Mouse (Mus musculus) E14TG2a.4 (cell line): ENCODE results near the gene Gprin2.

Experiments used
- H3K27me3 ChIP-seq: 2 replicates; pipeline ENCODE4 v1.6.1; 2014; ENCODE audit warnings: low read length, control low read depth; ENCODE audit not compliant: insufficient read depth
- H3K36me3 ChIP-seq: 2 replicates; pipeline ENCODE4 v1.6.1; 2014; ENCODE audit warnings: low read length, control low read depth; ENCODE audit not compliant: insufficient read depth
- H3K4me1 ChIP-seq: replicated peaks from 2 replicates; pipeline ENCODE4 v1.6.1; 2014; ENCODE audit warnings: low read depth, low read length, control low read depth
- H3K4me3 ChIP-seq: replicated peaks from 2 replicates; pipeline ENCODE4 v1.5.1; 2014; ENCODE audit warnings: mild to moderate bottlenecking, low read length
- H3K9me3 ChIP-seq: 2 replicates; pipeline ENCODE4 v1.6.1; 2014; ENCODE audit warnings: low read length, control low read depth
- CTCF ChIP-seq: conservative IDR thresholded peaks from 2 replicates; pipeline ENCODE4 v1.5.1; 2014; ENCODE audit warnings: low read length
- NANOG ChIP-seq: IDR thresholded peaks from 2 replicates; pipeline ENCODE4 v1.6.1; 2014; ENCODE audit warnings: borderline replicate concordance, low read length, mixed read lengths
- POU5F1 ChIP-seq: IDR thresholded peaks from 2 replicates; pipeline ENCODE4 v1.6.1; 2014; ENCODE audit warnings: low read length, borderline replicate concordance

The Gprin2 gene

DNA sequence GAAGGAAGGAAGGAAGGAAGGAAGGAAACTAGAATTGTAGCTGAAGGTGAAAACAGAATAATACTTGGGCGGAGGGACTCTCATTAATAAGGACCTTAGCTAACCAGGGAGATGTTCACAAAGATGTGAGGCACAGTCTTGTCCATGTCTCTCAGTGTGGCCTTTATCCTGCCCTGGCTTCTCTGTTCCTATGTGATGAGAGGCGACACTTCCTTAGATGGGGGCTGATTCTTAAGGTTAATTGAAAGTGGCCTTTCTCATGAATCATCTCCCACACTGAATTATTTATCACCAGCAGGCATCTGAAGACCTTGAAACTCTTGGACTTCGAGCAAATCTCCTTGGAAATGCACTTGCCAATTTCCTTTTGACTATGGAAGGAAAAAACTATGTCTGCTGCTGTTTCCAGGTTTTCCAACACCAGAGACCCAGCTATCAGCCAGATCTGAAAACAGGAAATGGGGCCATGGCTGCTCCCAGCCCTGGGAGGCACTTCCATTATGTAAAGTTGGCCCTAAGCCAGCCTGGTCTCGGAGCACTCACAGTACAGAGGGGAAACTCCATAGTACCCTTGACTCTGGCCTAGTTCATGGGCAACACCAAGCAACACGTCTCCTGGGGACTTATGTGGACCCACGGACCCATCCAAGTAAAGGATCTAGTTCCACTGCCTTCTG, 14.1 kb upstream of the Gprin2 start:
- TF ChIP-seq CTCF (no peak), POU5F1 (no peak), NANOG (no peak)
- Histone ChIP-seq H3K4me3 (no peak overlapping the region), H3K4me1 (peaks cover 12% of the 10 kb centered on the region; the same call in 1 of the 2 replicates), H3K27me3 (peaks cover 31% of the 10 kb centered on the region), H3K9me3 (no peaks in the 10 kb centered on the region), H3K36me3 (no peaks in the 10 kb centered on the region)

GRCm38 (mm10) chr14:34209942-34210341, 8.5 kb upstream of the Gprin2 start:
- Histone ChIP-seq H3K4me1 (no peaks in the 10 kb centered on the region), H3K27me3 (peaks cover 5% of the 10 kb centered on the region; the same call in 1 of the 2 replicates), H3K4me3 (no peak overlapping the region), H3K36me3 (no peaks in the 10 kb centered on the region), H3K9me3 (peaks cover 6% of the 10 kb centered on the region)
- TF ChIP-seq POU5F1 (no peak), NANOG (no peak), CTCF (no peak)

DNA sequence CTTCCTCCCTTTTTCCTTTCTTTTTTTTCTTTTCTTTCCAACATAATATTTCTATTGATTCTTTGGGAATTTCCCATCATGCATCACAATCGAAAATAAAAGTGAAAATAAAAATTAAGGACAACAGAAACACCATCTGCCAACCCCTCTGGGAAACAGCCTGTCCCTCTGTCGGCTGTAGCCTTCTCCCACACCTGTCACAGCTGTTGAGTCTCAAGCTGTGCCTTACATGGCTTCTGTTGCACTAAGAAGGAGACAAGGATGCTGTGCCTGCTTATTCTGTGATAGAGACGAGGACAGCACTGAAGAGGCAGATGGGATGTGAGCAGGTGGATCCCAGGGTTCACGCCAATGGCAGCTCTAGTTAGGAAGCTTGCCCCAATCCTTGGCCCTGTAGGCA, 7.6 kb upstream of the Gprin2 start:
- H3K4me3 ChIP-seq, result no peak overlapping the region
- peaks cover 6% of the 10 kb centered on the region for H3K9me3 ChIP-seq
- no peak for TF ChIP-seq CTCF
- TF ChIP-seq NANOG, result no peak
- no peak for TF ChIP-seq POU5F1
- no peaks in the 10 kb centered on the region for H3K36me3 ChIP-seq
- H3K4me1 ChIP-seq, result no peaks in the 10 kb centered on the region
- H3K27me3 ChIP-seq, result peaks cover 11% of the 10 kb centered on the region

DNA sequence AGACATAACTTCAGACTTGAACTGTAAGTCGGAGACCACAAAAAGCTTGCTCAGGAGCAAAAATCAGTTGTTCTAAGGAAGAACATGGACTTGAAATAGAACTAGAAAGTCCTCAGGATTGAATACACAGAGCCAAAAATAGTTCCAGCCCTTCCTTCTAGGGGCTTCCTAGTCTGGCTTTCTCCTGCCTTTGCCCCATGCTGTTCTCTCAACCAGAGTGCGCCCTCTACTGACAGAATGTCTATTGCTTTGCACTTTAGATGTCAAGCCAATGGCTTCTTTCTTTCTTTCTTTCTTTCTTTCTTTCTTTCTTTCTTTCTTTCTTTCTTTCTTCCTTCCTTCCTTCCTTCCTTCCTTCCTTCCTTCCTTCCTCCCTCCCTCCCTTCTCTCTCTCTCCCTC, 7.2 kb upstream of the Gprin2 start:
- peaks cover 6% of the 10 kb centered on the region for H3K9me3 ChIP-seq
- TF ChIP-seq NANOG (no peak), POU5F1 (no peak), CTCF (peak; percentile 47)
- H3K4me3 ChIP-seq, result no peak overlapping the region
- H3K36me3 ChIP-seq, result no peaks in the 10 kb centered on the region
- no peaks in the 10 kb centered on the region for H3K4me1 ChIP-seq
- peaks cover 15% of the 10 kb centered on the region for H3K27me3 ChIP-seq

GRCm38 (mm10) chr14:34207996-34208395, 6.5 kb upstream of the Gprin2 start:
- TF ChIP-seq NANOG, result no peak
- no peak for TF ChIP-seq CTCF
- no peak for TF ChIP-seq POU5F1
- Histone ChIP-seq H3K4me3 (no peak overlapping the region), H3K4me1 (no peaks in the 10 kb centered on the region), H3K27me3 (peaks cover 21% of the 10 kb centered on the region), H3K9me3 (peaks cover 6% of the 10 kb centered on the region), H3K36me3 (no peaks in the 10 kb centered on the region)

DNA sequence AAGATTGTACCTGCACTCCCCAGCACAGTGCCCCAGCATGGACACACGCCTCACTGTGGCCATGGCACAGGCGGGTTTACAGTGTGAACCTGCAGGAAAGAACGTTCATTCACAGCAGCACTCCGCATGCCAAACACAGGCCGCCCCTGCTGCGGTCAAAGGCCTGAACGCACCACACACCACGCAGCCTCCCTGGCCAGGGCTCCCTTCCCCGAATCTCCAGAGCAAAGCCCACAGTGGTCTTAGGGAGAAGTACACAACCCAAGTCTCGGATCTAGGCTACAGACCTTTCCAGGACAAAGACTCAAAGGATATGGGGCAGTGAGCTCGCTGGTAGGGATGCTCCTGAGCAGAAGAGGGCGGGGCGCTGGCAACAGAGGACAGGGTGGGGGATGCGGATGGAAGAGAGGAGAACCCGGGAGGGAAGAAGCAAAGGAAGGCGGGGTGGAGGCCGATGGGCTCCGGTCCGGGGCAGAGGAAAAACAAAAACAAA, 669 bp downstream of the Gprin2 start:
- Histone ChIP-seq H3K9me3 (no peaks in the 10 kb centered on the region), H3K27me3 (peaks cover 77% of the 10 kb centered on the region), H3K4me1 (peaks cover 29% of the 10 kb centered on the region), H3K36me3 (no peaks in the 10 kb centered on the region), H3K4me3 (peak overlapping the region; percentile 91)
- no peak for TF ChIP-seq POU5F1
- no peak for TF ChIP-seq CTCF
- no peak for TF ChIP-seq NANOG

GRCm38 (mm10) chr14:34196706-34197105, 4.7 kb downstream of the Gprin2 start:
- Histone ChIP-seq H3K36me3 (no peaks in the 10 kb centered on the region), H3K27me3 (peaks cover 72% of the 10 kb centered on the region), H3K4me1 (peaks cover 39% of the 10 kb centered on the region), H3K4me3 (no peak overlapping the region), H3K9me3 (no peaks in the 10 kb centered on the region)
- TF ChIP-seq CTCF (no peak), POU5F1 (no peak), NANOG (no peak)

DNA sequence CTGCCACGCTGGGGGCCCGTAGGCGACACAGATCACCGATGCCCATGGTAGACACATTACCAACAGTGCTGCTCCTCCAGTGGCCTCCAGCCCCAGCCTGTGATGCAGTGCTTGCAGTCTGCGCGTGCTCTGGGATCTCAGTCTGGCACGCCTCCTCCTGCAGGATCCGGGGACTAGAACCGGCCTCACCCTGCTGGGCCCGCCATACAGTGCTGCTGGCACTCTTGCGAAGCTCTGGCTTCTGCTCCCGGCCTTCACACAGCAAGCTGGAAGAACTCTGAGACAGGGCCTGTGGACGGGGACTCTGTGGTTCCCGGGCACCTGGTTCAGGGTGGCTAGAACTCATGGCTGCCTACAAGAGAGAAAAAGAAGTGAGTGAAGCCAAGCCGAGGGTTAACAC, 6.0 kb downstream of the Gprin2 start:
- Histone ChIP-seq H3K9me3 (no peaks in the 10 kb centered on the region), H3K4me3 (peak overlapping the region; percentile 32), H3K4me1 (peaks cover 44% of the 10 kb centered on the region), H3K36me3 (no peaks in the 10 kb centered on the region), H3K27me3 (peaks cover 65% of the 10 kb centered on the region)
- TF ChIP-seq NANOG, result no peak
- TF ChIP-seq POU5F1, result no peak
- TF ChIP-seq CTCF, result no peak
